Mouse (Mus musculus): ENCODE data around the gene Ints7.

DNA sequence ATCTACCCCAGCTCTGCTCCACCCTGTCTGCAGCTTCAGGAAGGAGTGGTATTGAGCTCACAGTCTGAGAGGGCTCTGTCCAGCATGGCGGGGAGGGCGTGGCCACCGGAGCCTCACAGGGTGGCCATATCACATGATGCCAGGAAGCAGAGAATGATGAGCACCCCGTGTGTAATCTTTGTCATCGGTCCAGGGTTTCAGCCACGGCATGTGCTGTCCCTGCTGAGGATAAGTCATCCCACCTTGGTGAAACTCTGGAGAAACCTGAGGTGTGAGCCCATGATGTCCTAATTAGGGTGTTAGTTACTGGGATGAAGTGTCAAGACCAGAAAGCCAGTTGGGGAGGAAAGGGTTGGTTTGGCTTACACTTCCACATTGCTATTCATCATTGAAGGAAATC, 33.6 kb downstream of the Ints7 start:
- TF ChIP-seq POLR2A (IDR thresholded peaks at IDR 0.05; ENCODE audit: low read depth, low read length) (no peak), CTCF (IDR thresholded peaks at IDR 0.05; ENCODE audit: borderline replicate concordance, insufficient read depth, low read length) (no peak)

Measured in embryonic fibroblast, embryonic 13.5 days (primary cell).